Mouse (Mus musculus) heart, adult 2 months (tissue): Measurements from ENCODE around the gene Plcg2. TPM values are rescaled to one million over a fixed set of nuclear protein-coding genes. Genes with fewer than 3 reads are reported as not detected.

Source experiments
- DNase-seq, 2 experiments: peaks; one replicate each; pipeline ENCODE4 v3.0.0; 2021
- H3K27ac ChIP-seq: fragments of 200-600 bp; 2 replicates; pipeline ENCODE4 v1.8.1; 2022
- H3K27me3 ChIP-seq: fragments of 200-500 bp; 2 replicates; pipeline ENCODE4 v1.6.1; 2012; ENCODE audit warnings: mild to moderate bottlenecking, low read length, inconsistent platforms, mixed read lengths; ENCODE audit not compliant: control insufficient read depth, insufficient read depth
- H3K36me3 ChIP-seq: fragments of 200-500 bp; 2 replicates; pipeline ENCODE4 v1.6.1; 2012; ENCODE audit warnings: low read length, inconsistent platforms; ENCODE audit not compliant: control insufficient read depth, insufficient read depth
- H3K4me1 ChIP-seq: fragments of 200-500 bp; 2 replicates; pipeline ENCODE4 v1.6.1; 2011; ENCODE audit warnings: low read length; ENCODE audit not compliant: control insufficient read depth, insufficient read depth
- H3K4me3 ChIP-seq: fragments of 200-600 bp; 2 replicates; pipeline ENCODE4 v1.8.1; 2022
- H3K79me2 ChIP-seq: fragments of 200-500 bp; replicated peaks from 2 replicates; pipeline ENCODE4 v1.6.1; 2012; ENCODE audit warnings: mild to moderate bottlenecking, inconsistent platforms, low read length, moderate library complexity, mixed read lengths; ENCODE audit not compliant: control insufficient read depth, insufficient read depth
- H3K9ac ChIP-seq: fragments of 200-500 bp; 2 replicates; pipeline ENCODE4 v1.6.1; 2012; ENCODE audit warnings: low read depth, mild to moderate bottlenecking, control low read depth, inconsistent platforms, low read length, mixed read lengths
- CTCF ChIP-seq: fragments of 200-600 bp; IDR thresholded peaks from 2 replicates; pipeline ENCODE4 v1.8.1; 2022; ENCODE audit warnings: antibody characterized with exemption, mild to moderate bottlenecking, moderate library complexity
- EP300 ChIP-seq: fragments of 200-500 bp; IDR thresholded peaks from 2 replicates; pipeline ENCODE4 v1.6.1; 2011; ENCODE audit warnings: low read depth, low read length, control low read depth; ENCODE audit not compliant: insufficient read depth
- POLR2A ChIP-seq: fragments of 200-500 bp; IDR thresholded peaks from 2 replicates; pipeline ENCODE4 v1.6.1; 2011; ENCODE audit warnings: mild to moderate bottlenecking, low read depth, low read length, control low read depth; ENCODE audit not compliant: insufficient read depth
- WGBS: fragments of 180-500 bp; shearing (Covaris S2); methylation state at CpG from one replicate; pipeline ENCODE4 v1.1.7; 2018; 5-methylcytosine and 5-hydroxymethylcytosine counted together
- intact Hi-C: fragments of 180-260 bp; cut with DNase I; formaldehyde crosslinking; loops from one replicate; pipeline ENCODE4 v1.15.1; 2025
- polyA plus RNA-seq: library from polyadenylated mRNA; depleted of rRNA; stranded (reverse); fragments of >200 nt; gene quantifications from 2 replicates; pipeline ENCODE4 v1.2.3, GENCODE M21; 2012
- total RNA-seq, 2 experiments: library from RNA; stranded (reverse); gene quantifications; 2 replicates each; pipeline ENCODE4 v1.2.3; 2021

Gene Plcg2
- total and polyA plus RNA-seq, 3 experiments: 5.4 to 5.8 (median 5.6) TPM

- intact Hi-C loops: no loop called here
- 76% methylated on average over 13 of the region's 13 CpGs for WGBS
- Histone ChIP-seq H3K4me3 (no peak overlapping the region), H3K79me2 (no peaks in the 10 kb centered on the region), H3K36me3 (no peaks in the 10 kb centered on the region), H3K27me3 (no peaks in the 10 kb centered on the region), H3K9ac (no peak overlapping the region), H3K4me1 (no peaks in the 10 kb centered on the region), H3K27ac (no peak overlapping the region)
- no peak for TF ChIP-seq POLR2A
- peak; percentile 69 for TF ChIP-seq CTCF
- no peak for TF ChIP-seq EP300
- DNase-seq: no peak
Measured at GRCm38 (mm10) chr8:117600839-117601238, 102.7 kb downstream of the Plcg2 start.

- TF ChIP-seq CTCF: no peak
- TF ChIP-seq EP300: no peak
- H3K27ac ChIP-seq: no peak overlapping the region
- WGBS: 90% methylated on average over 12 of the region's 12 CpGs
- H3K79me2 ChIP-seq: no peaks in the 10 kb centered on the region
- no peak overlapping the region for H3K9ac ChIP-seq
- no peak overlapping the region for H3K4me3 ChIP-seq
- no peak for DNase-seq
- no peaks in the 10 kb centered on the region for H3K36me3 ChIP-seq
- intact Hi-C loops: no loop called here
- H3K27me3 ChIP-seq: no peaks in the 10 kb centered on the region
- no peaks in the 10 kb centered on the region for H3K4me1 ChIP-seq
Measured at GRCm38 (mm10) chr8:117604101-117604500, 106.0 kb downstream of the Plcg2 start.

- intact Hi-C loops: no loop called here
- TF ChIP-seq POLR2A (no peak), CTCF (no peak), EP300 (no peak)
- Histone ChIP-seq H3K27me3 (no peaks in the 10 kb centered on the region), H3K27ac (no peak overlapping the region), H3K4me3 (no peak overlapping the region), H3K36me3 (no peaks in the 10 kb centered on the region), H3K4me1 (no peaks in the 10 kb centered on the region), H3K9ac (no peak overlapping the region), H3K79me2 (no peaks in the 10 kb centered on the region)
- no peak for DNase-seq
- 92% methylated on average over 14 of the region's 14 CpGs for WGBS
Measured at GRCm38 (mm10) chr8:117604671-117605070, 106.6 kb downstream of the Plcg2 start.

GRCm38 (mm10) chr8:117605201-117605600, 107.1 kb downstream of the Plcg2 start:
- intact Hi-C loops: no loop called here
- WGBS: 90% methylated on average over 8 of the region's 8 CpGs
- Histone ChIP-seq H3K27me3 (no peaks in the 10 kb centered on the region), H3K4me3 (no peak overlapping the region), H3K79me2 (no peaks in the 10 kb centered on the region), H3K4me1 (no peaks in the 10 kb centered on the region), H3K36me3 (no peaks in the 10 kb centered on the region), H3K9ac (no peak overlapping the region), H3K27ac (no peak overlapping the region)
- TF ChIP-seq POLR2A: no peak
- no peak for TF ChIP-seq EP300
- no peak for TF ChIP-seq CTCF
- DNase-seq: no peak

DNA sequence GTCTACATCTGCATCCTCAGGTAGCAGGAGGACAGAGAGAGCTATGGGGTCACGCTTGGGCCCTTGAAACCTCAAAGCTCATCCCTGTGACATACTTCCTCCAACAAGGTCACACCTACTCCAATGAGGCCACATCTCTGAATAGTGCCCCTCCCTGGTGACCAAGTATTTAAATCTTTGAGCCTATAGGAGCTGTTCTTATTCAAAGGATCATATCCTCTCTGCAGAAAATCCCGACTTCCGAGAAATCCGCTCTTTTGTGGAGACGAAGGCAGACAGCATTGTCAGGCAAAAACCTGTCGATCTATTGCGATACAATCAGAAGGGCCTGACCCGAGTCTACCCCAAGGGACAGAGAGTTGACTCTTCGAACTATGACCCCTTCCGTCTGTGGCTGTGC, 112.4 kb downstream of the Plcg2 start:
- H3K27ac ChIP-seq: no peak overlapping the region
- no peak overlapping the region for H3K9ac ChIP-seq
- intact Hi-C loops: no loop called here
- 94% methylated on average over 10 of the region's 10 CpGs for WGBS
- TF ChIP-seq CTCF: no peak
- TF ChIP-seq POLR2A: no peak
- no peak for TF ChIP-seq EP300
- no peaks in the 10 kb centered on the region for H3K27me3 ChIP-seq
- no peaks in the 10 kb centered on the region for H3K4me1 ChIP-seq
- H3K36me3 ChIP-seq: no peaks in the 10 kb centered on the region
- no peak for DNase-seq
- no peaks in the 10 kb centered on the region for H3K79me2 ChIP-seq
- no peak overlapping the region for H3K4me3 ChIP-seq

- Histone ChIP-seq H3K4me3 (no peak overlapping the region), H3K79me2 (no peaks in the 10 kb centered on the region), H3K27me3 (no peaks in the 10 kb centered on the region), H3K4me1 (no peaks in the 10 kb centered on the region), H3K9ac (no peak overlapping the region), H3K27ac (no peak overlapping the region), H3K36me3 (no peaks in the 10 kb centered on the region)
- intact Hi-C loops: no loop called here
- no peak for DNase-seq
- 81% methylated on average over 12 of the region's 12 CpGs for WGBS
- TF ChIP-seq CTCF (no peak), POLR2A (no peak), EP300 (no peak)
Measured at GRCm38 (mm10) chr8:117612861-117613260, 114.8 kb downstream of the Plcg2 start.
